ENCODE assay signal across 11 mouse cellular contexts in the genomic region with DNA sequence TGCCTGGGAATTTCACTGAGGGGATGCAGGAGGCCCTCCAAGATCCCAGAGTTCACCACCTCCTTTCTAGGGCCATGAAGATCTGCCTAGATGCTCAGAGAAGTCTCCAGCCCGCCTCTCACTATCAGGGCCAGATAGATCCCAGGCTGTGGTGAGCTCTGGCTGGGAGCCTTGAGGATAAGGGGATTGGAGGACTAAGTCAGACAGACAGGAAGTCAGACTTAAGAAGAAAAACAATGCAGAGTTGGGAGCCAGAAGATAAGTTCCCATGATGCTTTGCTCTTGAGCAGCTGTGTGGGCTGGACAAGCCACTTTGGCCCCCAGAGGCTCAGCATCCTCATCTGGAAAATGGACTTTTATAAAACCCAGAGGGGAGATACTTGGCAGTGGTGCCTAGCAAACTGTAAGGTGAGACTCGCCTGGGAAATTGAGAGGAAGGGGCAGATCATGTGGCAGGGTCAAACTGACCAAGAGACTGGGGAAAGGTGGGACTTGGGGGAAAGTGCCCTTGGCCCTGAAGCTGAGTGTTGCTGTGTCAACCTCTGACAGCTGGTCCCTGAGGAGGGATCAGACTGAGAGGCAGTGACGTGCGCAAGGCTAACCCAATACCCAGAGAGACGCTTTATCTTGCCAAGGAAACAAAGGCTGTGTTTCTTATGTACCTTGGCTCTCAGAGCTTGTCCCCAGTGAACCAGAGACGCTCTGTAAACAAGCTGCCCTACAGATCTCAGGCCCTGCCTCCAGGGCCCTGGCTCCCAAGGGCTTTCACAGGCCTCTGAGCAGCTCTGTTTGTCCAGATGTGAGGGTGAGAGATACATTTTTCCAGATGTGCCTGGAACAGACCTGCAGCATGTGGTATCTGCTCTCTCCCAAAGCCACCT. TPM values are rescaled to one million over a fixed set of nuclear protein-coding genes. Genes with fewer than 3 reads are reported as not detected.
DNase-seq lines count a peak whose midpoint lies in the region; ATAC-seq lines count a peak whose summit lies in the region.
"Had no signal": no experiment of that assay in that cellular context is flagged by ENCODE, and none has a peak within 500 bp of the region (broad histone marks: within the 10 kb centered on the region; RNA-seq: fewer than 3 reads in every experiment).

No protein-coding gene starts in this region.

- no peak overlapping the region for H3K4me3 ChIP-seq in neural tube, embryonic 15.5 days (replicated peaks)
- H3K4me3 ChIP-seq in heart, embryonic 13.5 days: no peak overlapping the region
- no peak overlapping the region for H3K4me3 ChIP-seq in limb, embryonic 12.5 days (replicated peaks)
- H3K4me3 ChIP-seq in stomach, embryonic 16.5 days (replicated peaks; ENCODE audit: low read length): no peak overlapping the region

- H3K27me3 ChIP-seq in neural tube, embryonic 15.5 days (replicated peaks): peaks cover 48% of the 10 kb centered on the region
- peaks cover 47% of the 10 kb centered on the region for H3K27me3 ChIP-seq in heart, embryonic 13.5 days (replicated peaks)
- peaks cover 75% of the 10 kb centered on the region for H3K27me3 ChIP-seq in limb, embryonic 12.5 days
- no peaks in the 10 kb centered on the region for H3K27me3 ChIP-seq in stomach, embryonic 16.5 days (ENCODE audit: control insufficient read depth, insufficient read depth, low read length)

- no peaks in the 10 kb centered on the region for H3K9me3 ChIP-seq in neural tube, embryonic 15.5 days (replicated peaks)
- no peaks in the 10 kb centered on the region for H3K9me3 ChIP-seq in heart, embryonic 13.5 days
- H3K9me3 ChIP-seq in limb, embryonic 12.5 days: no peaks in the 10 kb centered on the region
- H3K9me3 ChIP-seq in stomach, embryonic 16.5 days (replicated peaks; ENCODE audit: control insufficient read depth, low read length): no peaks in the 10 kb centered on the region

- H3K9ac ChIP-seq in neural tube, embryonic 15.5 days (replicated peaks): no peak overlapping the region
- no peak overlapping the region for H3K9ac ChIP-seq in heart, embryonic 13.5 days
- no peak overlapping the region for H3K9ac ChIP-seq in limb, embryonic 12.5 days (replicated peaks)
- no peak overlapping the region for H3K9ac ChIP-seq in stomach, embryonic 16.5 days (ENCODE audit: low read length)
- H3K9ac ChIP-seq: liver, embryonic 14.5 days had no signal

- peaks cover 15% of the 10 kb centered on the region for H3K4me1 ChIP-seq in neural tube, embryonic 15.5 days
- peaks cover 68% of the 10 kb centered on the region for H3K4me1 ChIP-seq in heart, embryonic 13.5 days
- peaks cover 49% of the 10 kb centered on the region for H3K4me1 ChIP-seq in limb, embryonic 12.5 days (replicated peaks)
- H3K4me1 ChIP-seq in stomach, embryonic 16.5 days (ENCODE audit: control insufficient read depth, insufficient read depth, low read length): peaks cover 10% of the 10 kb centered on the region

- intact Hi-C loops in left cerebral cortex, postnatal 14 days (cut with DNase I): no loop called here

- no peak for ATAC-seq in neural tube, embryonic 15.5 days (ENCODE audit: low FRiP score)
- no peak for ATAC-seq in heart, embryonic 13.5 days (ENCODE audit: extremely low read depth, insufficient number of reproducible peaks, low FRiP score, low TSS enrichment)
- no peak for ATAC-seq in limb, embryonic 12.5 days (ENCODE audit: insufficient number of reproducible peaks, insufficient read depth, low FRiP score, low TSS enrichment, low read depth)
- ATAC-seq in stomach, embryonic 16.5 days (ENCODE audit: insufficient read depth, low FRiP score): peak; percentile 41

- no peak overlapping the region; the same call in 1 of the 2 replicates for H3K27ac ChIP-seq in neural tube, embryonic 15.5 days (replicated peaks)
- peak overlapping the region; percentile 73 for H3K27ac ChIP-seq in heart, embryonic 13.5 days (replicated peaks)
- H3K27ac ChIP-seq in limb, embryonic 12.5 days: 0 out of 2 replicates have a peak overlapping the region, but pooled peaks have one; percentile 17
- peak overlapping the region; percentile 56; the same call in 1 of the 2 replicates for H3K27ac ChIP-seq in stomach, embryonic 16.5 days (ENCODE audit: low read length)
- H3K27ac ChIP-seq: liver, embryonic 14.5 days had no signal

- DNase-seq in neural tube, embryonic 10.5 days (ENCODE audit: extremely low spot score, low spot score): peak; percentile 31
- DNase-seq in cerebellum, adult 9-10 months: no peak
- DNase-seq in right cerebral cortex, postnatal 4 days: no peak
- DNase-seq in left cerebral cortex, postnatal 14 days (ENCODE audit: low spot score in 2 of 2): no peak
- DNase-seq: adrenal gland, adult 8-10 months; thymus, postnatal 25 days had no signal

- H3K36me3 ChIP-seq in neural tube, embryonic 15.5 days: no peaks in the 10 kb centered on the region
- H3K36me3 ChIP-seq in heart, embryonic 13.5 days: peaks cover 6% of the 10 kb centered on the region; the same call in 1 of the 2 replicates
- no peaks in the 10 kb centered on the region for H3K36me3 ChIP-seq in limb, embryonic 12.5 days
- H3K36me3 ChIP-seq in stomach, embryonic 16.5 days (ENCODE audit: control insufficient read depth, insufficient read depth, low read length): no peaks in the 10 kb centered on the region

- WGBS in neural tube, embryonic 15.5 days: 77% methylated on average over 6 of the region's 6 CpGs
- 56% methylated on average over 6 of the region's 6 CpGs for WGBS in heart, embryonic 13.5 days
- WGBS in limb, embryonic 12.5 days: 57% methylated on average over 6 of the region's 6 CpGs
- WGBS in stomach, embryonic 16.5 days: 57% methylated on average over 6 of the region's 6 CpGs

- no peak overlapping the region for H3K4me2 ChIP-seq in neural tube, embryonic 15.5 days
- peak overlapping the region; percentile 89; the same call in 1 of the 2 replicates for H3K4me2 ChIP-seq in heart, embryonic 13.5 days
- H3K4me2 ChIP-seq in limb, embryonic 12.5 days: no peak overlapping the region
- peak overlapping the region; percentile 28 for H3K4me2 ChIP-seq in stomach, embryonic 16.5 days (ENCODE audit: low read depth, low read length)

RNA-seq across cellular contexts. Expression of gene Heyl, which starts 4.3 kb away (rescaled TPM):
- 5.6 and 9.6 TPM in 2 replicates for polyA plus RNA-seq in neural tube, embryonic 15.5 days (2015; fragmentation: Nextera tagmentation; extraction: Ambion mirVana)
- polyA plus RNA-seq in heart, embryonic 13.5 days (2015; fragmentation: Nextera tagmentation; extraction: Ambion mirVana): 9.2 and 9.3 TPM in 2 replicates
- polyA plus RNA-seq in limb, embryonic 12.5 days (2016; fragmentation: Nextera tagmentation; extraction: Ambion mirVana): 2.8 and 3.2 TPM in 2 replicates
- 18.5 and 21.3 TPM in 2 replicates for polyA plus RNA-seq in stomach, embryonic 16.5 days (2015; fragmentation: Nextera tagmentation; extraction: Ambion mirVana)
- total RNA-seq in left cerebral cortex, postnatal 14 days (2021): 1 to 10 TPM; 6.4 to 7.1 TPM

RNA-seq across cellular contexts. Expression of gene Pabpc4, which starts 24.5 kb away (rescaled TPM):
- polyA plus RNA-seq in neural tube, embryonic 15.5 days (2015; fragmentation: Nextera tagmentation; extraction: Ambion mirVana): 28.3 and 31.7 TPM in 2 replicates
- 52.0 and 56.4 TPM in 2 replicates for polyA plus RNA-seq in heart, embryonic 13.5 days (2015; fragmentation: Nextera tagmentation; extraction: Ambion mirVana)
- polyA plus RNA-seq in limb, embryonic 12.5 days (2016; fragmentation: Nextera tagmentation; extraction: Ambion mirVana): 39.9 and 41.7 TPM in 2 replicates
- 31.2 and 42.5 TPM in 2 replicates for polyA plus RNA-seq in stomach, embryonic 16.5 days (2015; fragmentation: Nextera tagmentation; extraction: Ambion mirVana)
- total RNA-seq in left cerebral cortex, postnatal 14 days (2021): 10 to 100 TPM; 37.2 to 39.2 TPM

RNA-seq across cellular contexts. Expression of gene Nt5c1a, which starts 36.3 kb away (rescaled TPM):
- polyA plus RNA-seq in neural tube, embryonic 15.5 days (2015; fragmentation: Nextera tagmentation; extraction: Ambion mirVana): 0.17 TPM in 1 of 2 replicates, not detected in the other
- 0.83 and 1.1 TPM in 2 replicates for polyA plus RNA-seq in heart, embryonic 13.5 days (2015; fragmentation: Nextera tagmentation; extraction: Ambion mirVana)
- polyA plus RNA-seq in limb, embryonic 12.5 days (2016; fragmentation: Nextera tagmentation; extraction: Ambion mirVana): not detected in 2 replicates
- not detected in 2 replicates for polyA plus RNA-seq in stomach, embryonic 16.5 days (2015; fragmentation: Nextera tagmentation; extraction: Ambion mirVana)
- total RNA-seq in left cerebral cortex, postnatal 14 days (2021): 10 to 100 TPM; 10.1 to 11.0 TPM
- polyA plus RNA-seq: liver, embryonic 14.5 days had no signal

RNA-seq across cellular contexts. Expression of gene Hpcal4, which starts 54.6 kb away (rescaled TPM):
- polyA plus RNA-seq in neural tube, embryonic 15.5 days (2015; fragmentation: Nextera tagmentation; extraction: Ambion mirVana): 33.2 and 34.4 TPM in 2 replicates
- polyA plus RNA-seq in heart, embryonic 13.5 days (2015; fragmentation: Nextera tagmentation; extraction: Ambion mirVana): 1.6 and 1.7 TPM in 2 replicates
- 0.10 and 0.73 TPM in 2 replicates for polyA plus RNA-seq in limb, embryonic 12.5 days (2016; fragmentation: Nextera tagmentation; extraction: Ambion mirVana)
- 3.8 and 4.2 TPM in 2 replicates for polyA plus RNA-seq in stomach, embryonic 16.5 days (2015; fragmentation: Nextera tagmentation; extraction: Ambion mirVana)
- 100 to 1,000 TPM; 350 to 371 TPM for total RNA-seq in left cerebral cortex, postnatal 14 days (2021)
- polyA plus RNA-seq: liver, embryonic 14.5 days had no signal

Comparison
In these comparisons a context has a peak if more than half of its experiments do, and no peak if none do; other contexts are left out.
1. H3K4me2 ChIP-seq: peak in heart, embryonic 13.5 days (single experiment) and stomach, embryonic 16.5 days (single experiment); none in neural tube, embryonic 15.5 days (single experiment) and limb, embryonic 12.5 days (single experiment).